Mouse (Mus musculus) limb, embryonic 11.5 days (tissue): ENCODE results near the gene Cel. TPM values are rescaled to one million over a fixed set of nuclear protein-coding genes. Genes with fewer than 3 reads are reported as not detected.

Source experiments
- ATAC-seq: fragments of 200-750 bp; cut with Nextera tagmentation; 2 replicates; pipeline ENCODE4 v1.8.0; 2017; ENCODE audit warnings: low read depth; ENCODE audit not compliant: insufficient number of reproducible peaks, low FRiP score, low TSS enrichment
- DNase-seq: peaks from one replicate; pipeline ENCODE4 v3.0.0-alpha.2; 2015; ENCODE audit warnings: low spot score
- H3K27ac ChIP-seq: fragments of 300-500 bp; sonication (generic); replicated peaks from 2 replicates; pipeline ENCODE4 v1.5.1; 2014; ENCODE audit warnings: low read depth, mild to moderate bottlenecking, low read length
- H3K27me3 ChIP-seq: fragments of 300-500 bp; sonication (generic); 2 replicates; pipeline ENCODE4 v1.6.1; 2014; ENCODE audit warnings: mild to moderate bottlenecking, low read length, mixed read lengths; ENCODE audit not compliant: control insufficient read depth, insufficient read depth
- H3K36me3 ChIP-seq: fragments of 300-500 bp; sonication (generic); 2 replicates; pipeline ENCODE4 v1.6.1; 2014; ENCODE audit warnings: mild to moderate bottlenecking, low read length, moderate library complexity, mixed read lengths; ENCODE audit not compliant: control insufficient read depth, insufficient read depth
- H3K4me1 ChIP-seq: fragments of 300-500 bp; sonication (generic); 2 replicates; pipeline ENCODE4 v1.6.1; 2014; ENCODE audit warnings: low read length, mixed read lengths; ENCODE audit not compliant: control insufficient read depth, insufficient read depth
- H3K4me2 ChIP-seq: fragments of 300-500 bp; sonication (generic); 2 replicates; pipeline ENCODE4 v1.6.1; 2014; ENCODE audit warnings: low read depth, mild to moderate bottlenecking, moderate library complexity; ENCODE audit not compliant: severe bottlenecking
- H3K4me3 ChIP-seq: fragments of 300-500 bp; sonication (generic); 2 replicates; pipeline ENCODE4 v1.5.1; 2014; ENCODE audit warnings: low read depth, low read length
- H3K9ac ChIP-seq: fragments of 300-500 bp; sonication (generic); 2 replicates; pipeline ENCODE4 v1.6.1; 2014; ENCODE audit warnings: mild to moderate bottlenecking, low read length
- H3K9me3 ChIP-seq: fragments of 300-500 bp; sonication (generic); 2 replicates; pipeline ENCODE4 v1.6.1; 2016; ENCODE audit warnings: low read length; ENCODE audit not compliant: control insufficient read depth
- WGBS: fragments of 180-500 bp; shearing (Covaris S2); extraction: QIAGEN DNeasy Blood & Tissue Kit; methylation state at CpG from one replicate; pipeline ENCODE4 v1.1.7; 2014; 5-methylcytosine and 5-hydroxymethylcytosine counted together
- polyA plus RNA-seq: library from polyadenylated mRNA; unstranded; fragments of >200 nt; fragmentation: Nextera tagmentation; extraction: Ambion mirVana; gene quantifications from 2 replicates; pipeline ENCODE4 v1.2.1, GENCODE M21; 2014

Gene Cel
- polyA plus RNA-seq, 1 experiment from 2014 or later, result not detected

GRCm38 (mm10) chr2:28538817-28539128 lies 24.4 kb downstream of the Cel start:
- H3K36me3 ChIP-seq, result peaks cover 12% of the 10 kb centered on the region; the same call in 1 of the 2 replicates
- WGBS, result 56% methylated on average over 1 of the region's 1 CpGs
- no peak overlapping the region for H3K4me2 ChIP-seq
- H3K9ac ChIP-seq, result no peak overlapping the region
- no peaks in the 10 kb centered on the region for H3K9me3 ChIP-seq
- ATAC-seq (no peak), DNase-seq (no peak)
- peaks cover 50% of the 10 kb centered on the region for H3K4me1 ChIP-seq
- H3K27ac ChIP-seq, result peak overlapping the region; percentile 79
- H3K4me3 ChIP-seq, result no peak overlapping the region
- H3K27me3 ChIP-seq, result no peaks in the 10 kb centered on the region

- 79% methylated on average over 8 of the region's 8 CpGs for WGBS
- ATAC-seq (no peak), DNase-seq (no peak)
- peaks cover 55% of the 10 kb centered on the region for H3K4me1 ChIP-seq
- H3K27me3 ChIP-seq, result no peaks in the 10 kb centered on the region
- peaks cover 9% of the 10 kb centered on the region; the same call in 1 of the 2 replicates for H3K36me3 ChIP-seq
- no peak overlapping the region for H3K4me3 ChIP-seq
- no peak overlapping the region for H3K4me2 ChIP-seq
- no peak overlapping the region for H3K9ac ChIP-seq
- no peaks in the 10 kb centered on the region for H3K9me3 ChIP-seq
- peak overlapping the region; percentile 79 for H3K27ac ChIP-seq
These were observed 25.0 kb downstream of the Cel start for GRCm38 (mm10) chr2:28537995-28538816.

- H3K4me3 ChIP-seq, result no peak overlapping the region
- H3K27ac ChIP-seq, result no peak overlapping the region
- no peaks in the 10 kb centered on the region for H3K27me3 ChIP-seq
- no peak overlapping the region for H3K4me2 ChIP-seq
- DNase-seq, result no peak
- 51% methylated on average over 4 of the region's 4 CpGs for WGBS
- peaks cover 7% of the 10 kb centered on the region; the same call in 1 of the 2 replicates for H3K36me3 ChIP-seq
- peaks cover 60% of the 10 kb centered on the region for H3K4me1 ChIP-seq
- no peak for ATAC-seq
- H3K9ac ChIP-seq, result no peak overlapping the region
- no peaks in the 10 kb centered on the region for H3K9me3 ChIP-seq
These were observed 25.6 kb downstream of the Cel start for GRCm38 (mm10) chr2:28537634-28537920.

- DNase-seq (no peak), ATAC-seq (no peak)
- Histone ChIP-seq H3K27ac (no peak overlapping the region), H3K9me3 (no peaks in the 10 kb centered on the region), H3K4me3 (no peak overlapping the region), H3K9ac (no peak overlapping the region), H3K27me3 (no peaks in the 10 kb centered on the region), H3K4me1 (peaks cover 60% of the 10 kb centered on the region), H3K4me2 (no peak overlapping the region), H3K36me3 (peaks cover 5% of the 10 kb centered on the region; the same call in 1 of the 2 replicates)
- 82% methylated on average over 11 of the region's 11 CpGs for WGBS
These were observed 26.2 kb downstream of the Cel start for GRCm38 (mm10) chr2:28536766-28537633.

GRCm38 (mm10) chr2:28536166-28536565 lies 27.0 kb downstream of the Cel start:
- WGBS, result 47% methylated on average over 4 of the region's 4 CpGs
- H3K4me1 ChIP-seq, result peaks cover 60% of the 10 kb centered on the region

GRCm38 (mm10) chr2:28535650-28536049 lies 27.6 kb downstream of the Cel start:
- no peak for ATAC-seq
- WGBS, result 14% methylated on average over 7 of the region's 7 CpGs
- no peaks in the 10 kb centered on the region for H3K9me3 ChIP-seq
- H3K4me1 ChIP-seq, result peaks cover 58% of the 10 kb centered on the region
- H3K27me3 ChIP-seq, result no peaks in the 10 kb centered on the region
- H3K36me3 ChIP-seq, result peaks cover 2% of the 10 kb centered on the region; the same call in 1 of the 2 replicates
- H3K27ac ChIP-seq, result peak overlapping the region; percentile 85
- peak overlapping the region; percentile 83; the same call in 1 of the 2 replicates for H3K4me2 ChIP-seq
- no peak overlapping the region for H3K4me3 ChIP-seq
- peak; percentile 38 for DNase-seq
- peak overlapping the region; percentile 47; the same call in 1 of the 2 replicates for H3K9ac ChIP-seq

More at GRCm38 (mm10) chr2:28536166-28536565, 27.0 kb downstream of the Cel start:
- Histone ChIP-seq H3K9me3 (no peaks in the 10 kb centered on the region), H3K27me3 (no peaks in the 10 kb centered on the region), H3K9ac (no peak overlapping the region), H3K36me3 (peaks cover 2% of the 10 kb centered on the region; the same call in 1 of the 2 replicates), H3K4me2 (no peak overlapping the region), H3K4me3 (no peak overlapping the region), H3K27ac (peak overlapping the region; percentile 85)
- ATAC-seq (no peak), DNase-seq (no peak)

GRCm38 (mm10) chr2:28535263-28535540 lies 28.0 kb downstream of the Cel start:
- peak; percentile 61 for DNase-seq
- 4% methylated on average over 4 of the region's 4 CpGs for WGBS
- H3K9ac ChIP-seq, result peak overlapping the region; percentile 47; the same call in 1 of the 2 replicates

GRCm38 (mm10) chr2:28534436-28535262 lies 28.6 kb downstream of the Cel start:
- DNase-seq (peak; percentile 72), ATAC-seq (0 out of 2 replicates have a peak, but pooled peaks have one; percentile 18)
- Histone ChIP-seq H3K27ac (peak overlapping the region; percentile 85), H3K9ac (peak overlapping the region; percentile 52), H3K4me1 (peaks cover 63% of the 10 kb centered on the region), H3K9me3 (no peaks in the 10 kb centered on the region), H3K4me2 (peak overlapping the region; percentile 83), H3K4me3 (peak overlapping the region; percentile 59), H3K36me3 (no peaks in the 10 kb centered on the region), H3K27me3 (no peaks in the 10 kb centered on the region)
- 5% methylated on average over 11 of the region's 11 CpGs for WGBS

More at GRCm38 (mm10) chr2:28535263-28535540, 28.0 kb downstream of the Cel start:
- H3K4me1 ChIP-seq, result peaks cover 59% of the 10 kb centered on the region
- H3K27ac ChIP-seq, result peak overlapping the region; percentile 85
- H3K4me3 ChIP-seq, result no peak overlapping the region; the same call in 1 of the 2 replicates
- peak overlapping the region; percentile 83; the same call in 1 of the 2 replicates for H3K4me2 ChIP-seq
- no peak for ATAC-seq
- no peaks in the 10 kb centered on the region for H3K9me3 ChIP-seq
- H3K27me3 ChIP-seq, result no peaks in the 10 kb centered on the region
- no peaks in the 10 kb centered on the region for H3K36me3 ChIP-seq
